18 mouse cellular contexts compared by ENCODE assay signal in the genomic region with DNA sequence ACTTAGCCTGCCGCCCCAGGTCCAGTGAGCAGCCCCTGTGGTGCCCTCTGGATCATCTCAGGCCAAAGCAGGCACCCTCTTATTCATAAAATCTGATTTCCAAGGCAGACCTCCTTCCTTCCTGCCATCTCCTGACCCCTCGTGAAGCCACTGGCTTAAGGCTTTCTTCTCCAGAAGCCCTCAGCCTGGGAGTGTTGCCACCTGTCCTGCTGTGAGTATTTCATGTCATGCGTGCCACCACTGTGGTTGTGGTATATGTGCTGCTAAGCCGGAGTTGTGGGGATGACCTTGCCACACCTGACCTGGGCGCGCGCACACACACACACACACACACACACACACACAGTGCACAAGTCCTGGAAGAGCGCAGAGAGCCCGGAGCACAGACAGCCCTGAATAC.
A peak's percentile ranks its signal among the peaks of the same experiment; 100 is the strongest.
DNase-seq lines count a peak whose midpoint lies in the region; ATAC-seq and TF ChIP-seq lines count a peak whose summit lies in the region.
"Had no signal": no experiment of that assay in that cellular context is flagged by ENCODE, and none has a peak within 500 bp of the region (broad histone marks: within the 10 kb centered on the region; RNA-seq: fewer than 3 reads in every experiment).

No protein-coding gene starts in this region.

- peak overlapping the region; percentile 33 for H3K27ac ChIP-seq in forebrain, embryonic 11.5 days (ENCODE audit: low read depth, low read length)
- H3K27ac ChIP-seq in forebrain, postnatal 0 days (ENCODE audit: low read depth, low read length), result no peak overlapping the region
- peak overlapping the region; percentile 55 for H3K27ac ChIP-seq in forebrain, embryonic 15.5 days (replicated peaks)
- H3K27ac ChIP-seq in hindbrain, embryonic 15.5 days (replicated peaks), result peak overlapping the region; percentile 43
- 0 out of 2 replicates have a peak overlapping the region, but pooled peaks have one; percentile 26 for H3K27ac ChIP-seq in midbrain, postnatal 0 days (ENCODE audit: low read depth, low read length)
- H3K27ac ChIP-seq in layer of hippocampus, adult 2 months, result no peak overlapping the region
- H3K27ac ChIP-seq: embryonic facial prominence, embryonic 13.5 days; limb, embryonic 15.5 days had no signal

- no peak for DNase-seq in forebrain, embryonic 11.5 days (ENCODE audit: low spot score)
- DNase-seq in forebrain, postnatal 0 days, result no peak
- DNase-seq in midbrain, postnatal 0 days (ENCODE audit: low spot score), result no peak
- no peak for DNase-seq in gastrocnemius, postnatal 36 days
- no peak for DNase-seq in layer of hippocampus, adult 2 months (ENCODE audit: low spot score in 2 of 2)
- no peak for DNase-seq in urinary bladder, postnatal 25 days (ENCODE audit: low spot score)
- DNase-seq: adrenal gland, adult 8-10 months; gastrocnemius, postnatal 14 days; kidney, adult 8-10 months; kidney, postnatal 4 days; liver, postnatal 0 days; lung, postnatal 14 days; thymus, postnatal 4 days had no signal

- 74% methylated on average over 9 of the region's 9 CpGs for WGBS in forebrain, embryonic 11.5 days
- WGBS in forebrain, postnatal 0 days, result 72% methylated on average over 9 of the region's 9 CpGs
- WGBS in forebrain, embryonic 15.5 days, result 68% methylated on average over 9 of the region's 9 CpGs
- 71% methylated on average over 9 of the region's 9 CpGs for WGBS in hindbrain, embryonic 15.5 days
- WGBS in midbrain, postnatal 0 days, result 72% methylated on average over 9 of the region's 9 CpGs

- 0 out of 2 replicates have a peak, but pooled peaks have one; percentile 14 for ATAC-seq in forebrain, embryonic 11.5 days (replicated peaks; ENCODE audit: low FRiP score)
- ATAC-seq in forebrain, postnatal 0 days, result no peak
- ATAC-seq in forebrain, embryonic 15.5 days (replicated peaks), result peak; percentile 21
- peak; percentile 36; the same call in 1 of the 2 replicates for ATAC-seq in hindbrain, embryonic 15.5 days (ENCODE audit: low FRiP score, low read depth)
- ATAC-seq in midbrain, postnatal 0 days (ENCODE audit: low FRiP score), result no peak
- ATAC-seq: inflammation-experienced regulatory T-cells, adult 6 months; liver, postnatal 0 days had no signal

- intact Hi-C loops in gastrocnemius, postnatal 36 days (cut with DNase I), result no loop called here

- H3K4me3 ChIP-seq in forebrain, embryonic 11.5 days (ENCODE audit: low read depth, low read length), result no peak overlapping the region
- no peak overlapping the region for H3K4me3 ChIP-seq in forebrain, postnatal 0 days (ENCODE audit: low read depth, low read length)
- H3K4me3 ChIP-seq in forebrain, embryonic 15.5 days, result no peak overlapping the region
- H3K4me3 ChIP-seq in hindbrain, embryonic 15.5 days, result no peak overlapping the region
- no peak overlapping the region for H3K4me3 ChIP-seq in midbrain, postnatal 0 days (ENCODE audit: low read depth, low read length)
- H3K4me3 ChIP-seq in layer of hippocampus, adult 2 months, result no peak overlapping the region
- H3K4me3 ChIP-seq: embryonic facial prominence, embryonic 13.5 days; limb, embryonic 15.5 days had no signal

- peaks cover 11% of the 10 kb centered on the region for H3K4me1 ChIP-seq in forebrain, embryonic 11.5 days (replicated peaks; ENCODE audit: control insufficient read depth, insufficient read depth, low read length)
- H3K4me1 ChIP-seq in forebrain, postnatal 0 days (ENCODE audit: insufficient read depth), result peaks cover 24% of the 10 kb centered on the region
- peaks cover 56% of the 10 kb centered on the region for H3K4me1 ChIP-seq in forebrain, embryonic 15.5 days
- H3K4me1 ChIP-seq in hindbrain, embryonic 15.5 days (replicated peaks), result peaks cover 59% of the 10 kb centered on the region
- H3K4me1 ChIP-seq in midbrain, postnatal 0 days (ENCODE audit: insufficient read depth, low read length), result peaks cover 26% of the 10 kb centered on the region
- H3K4me1 ChIP-seq: embryonic facial prominence, embryonic 13.5 days; limb, embryonic 15.5 days had no signal

- no peaks in the 10 kb centered on the region for H3K27me3 ChIP-seq in forebrain, embryonic 11.5 days (ENCODE audit: control insufficient read depth, insufficient read depth, low read length)
- H3K27me3 ChIP-seq in forebrain, postnatal 0 days (ENCODE audit: insufficient read depth, low read length), result no peaks in the 10 kb centered on the region
- H3K27me3 ChIP-seq in forebrain, embryonic 15.5 days, result no peaks in the 10 kb centered on the region
- no peaks in the 10 kb centered on the region for H3K27me3 ChIP-seq in hindbrain, embryonic 15.5 days
- H3K27me3 ChIP-seq in midbrain, postnatal 0 days (ENCODE audit: insufficient read depth, low read length), result no peaks in the 10 kb centered on the region
- H3K27me3 ChIP-seq: embryonic facial prominence, embryonic 13.5 days; limb, embryonic 15.5 days had no signal

- no peaks in the 10 kb centered on the region for H3K36me3 ChIP-seq in forebrain, embryonic 11.5 days (ENCODE audit: control insufficient read depth, insufficient read depth, low read length)
- H3K36me3 ChIP-seq in forebrain, postnatal 0 days (ENCODE audit: insufficient read depth), result no peaks in the 10 kb centered on the region
- no peaks in the 10 kb centered on the region for H3K36me3 ChIP-seq in forebrain, embryonic 15.5 days
- no peaks in the 10 kb centered on the region for H3K36me3 ChIP-seq in hindbrain, embryonic 15.5 days
- H3K36me3 ChIP-seq in midbrain, postnatal 0 days (ENCODE audit: insufficient read depth, low read length), result no peaks in the 10 kb centered on the region
- H3K36me3 ChIP-seq: embryonic facial prominence, embryonic 13.5 days; limb, embryonic 15.5 days had no signal

- no peaks in the 10 kb centered on the region for H3K9me3 ChIP-seq in forebrain, embryonic 11.5 days (ENCODE audit: control insufficient read depth, low read length)
- no peaks in the 10 kb centered on the region for H3K9me3 ChIP-seq in forebrain, postnatal 0 days (ENCODE audit: low read length)
- no peaks in the 10 kb centered on the region for H3K9me3 ChIP-seq in forebrain, embryonic 15.5 days
- no peaks in the 10 kb centered on the region for H3K9me3 ChIP-seq in hindbrain, embryonic 15.5 days
- H3K9me3 ChIP-seq in midbrain, postnatal 0 days (ENCODE audit: low read length), result no peaks in the 10 kb centered on the region
- H3K9me3 ChIP-seq: embryonic facial prominence, embryonic 13.5 days; limb, embryonic 15.5 days had no signal

- no peak for TF ChIP-seq CTCF in forebrain, postnatal 0 days (IDR thresholded peaks at IDR 0.05; ENCODE audit: low read depth)
- TF ChIP-seq CTCF in midbrain, postnatal 0 days (IDR thresholded peaks at IDR 0.05), result no peak
- TF ChIP-seq CTCF in layer of hippocampus, adult 2 months (conservative IDR thresholded peaks at IDR 0.05), result no peak

- no peak overlapping the region for H3K9ac ChIP-seq in forebrain, embryonic 11.5 days (ENCODE audit: low read length)
- H3K9ac ChIP-seq in forebrain, postnatal 0 days, result no peak overlapping the region
- no peak overlapping the region for H3K9ac ChIP-seq in forebrain, embryonic 15.5 days (replicated peaks)
- no peak overlapping the region for H3K9ac ChIP-seq in hindbrain, embryonic 15.5 days
- H3K9ac ChIP-seq in midbrain, postnatal 0 days (replicated peaks; ENCODE audit: low read length, poor library complexity, severe bottlenecking), result 0 out of 2 replicates have a peak overlapping the region, but pooled peaks have one; percentile 13
- H3K9ac ChIP-seq: embryonic facial prominence, embryonic 13.5 days; limb, embryonic 15.5 days; liver, postnatal 0 days had no signal

- no peak overlapping the region for H3K4me2 ChIP-seq in forebrain, embryonic 11.5 days (ENCODE audit: low read depth, low read length, severe bottlenecking)
- H3K4me2 ChIP-seq in forebrain, postnatal 0 days (ENCODE audit: low read depth), result no peak overlapping the region
- H3K4me2 ChIP-seq in forebrain, embryonic 15.5 days (replicated peaks), result no peak overlapping the region
- no peak overlapping the region for H3K4me2 ChIP-seq in hindbrain, embryonic 15.5 days
- no peak overlapping the region for H3K4me2 ChIP-seq in midbrain, postnatal 0 days (ENCODE audit: low read depth, low read length, poor library complexity, severe bottlenecking)
- H3K4me2 ChIP-seq: embryonic facial prominence, embryonic 13.5 days; limb, embryonic 15.5 days had no signal

Comparison
In these comparisons a context has a peak if more than half of its experiments do, and no peak if none do; other contexts are left out.
1. ATAC-seq: peak in forebrain, embryonic 11.5 days (single experiment), forebrain, embryonic 15.5 days (single experiment) and hindbrain, embryonic 15.5 days (single experiment); none in forebrain, postnatal 0 days (single experiment) and midbrain, postnatal 0 days (single experiment).
2. H3K27ac ChIP-seq: peak in forebrain, embryonic 11.5 days (single experiment), forebrain, embryonic 15.5 days (single experiment), hindbrain, embryonic 15.5 days (single experiment) and midbrain, postnatal 0 days (single experiment); none in forebrain, postnatal 0 days (single experiment) and layer of hippocampus, adult 2 months (single experiment).